Mouse (Mus musculus) bone marrow macrophage, adult 2 months (primary cell): ENCODE measurements around the gene Srsf2. TPM values are rescaled to one million over a fixed set of nuclear protein-coding genes. Genes with fewer than 3 reads are reported as not detected.
"Not testable (repeated sequence)": the region's sequence is repeated elsewhere in the genome, so short reads cannot be mapped to it uniquely, and the experiment has no call there.

ENCODE experiments used
- H3K27ac ChIP-seq: 2 replicates; pipeline ENCODE4 v1.5.1; 2012; ENCODE audit warnings: low read depth, low read length; ENCODE audit not compliant: insufficient read depth
- H3K4me1 ChIP-seq: 2 replicates; pipeline ENCODE4 v1.6.1; 2012; ENCODE audit warnings: low read length; ENCODE audit not compliant: control insufficient read depth, insufficient read depth
- H3K4me3 ChIP-seq: 2 replicates; pipeline ENCODE4 v1.5.1; 2012; ENCODE audit warnings: mild to moderate bottlenecking, low read length, moderate library complexity; ENCODE audit not compliant: insufficient read depth
- CTCF ChIP-seq: IDR thresholded peaks from 2 replicates; pipeline ENCODE4 v1.5.1; 2012; ENCODE audit warnings: low read depth, mild to moderate bottlenecking, low read length, moderate library complexity
- POLR2A ChIP-seq: IDR thresholded peaks from 2 replicates; pipeline ENCODE4 v1.6.1; 2012; ENCODE audit warnings: mild to moderate bottlenecking, low read depth, low read length, borderline replicate concordance
- polyA plus RNA-seq: library from polyadenylated mRNA; stranded (reverse); fragments of >200 nt; gene quantifications from 2 replicates; pipeline ENCODE4 v1.2.4, GENCODE M21; 2012; ENCODE audit not compliant: missing spikeins, insufficient read depth, insufficient read length

Srsf2 gene
- polyA plus RNA-seq, 1 experiment, result 259 TPM

GRCm38 (mm10) chr11:116836283-116836682, 16.6 kb downstream of the Srsf2 start:
- TF ChIP-seq POLR2A (no peak), CTCF (no peak)
- peaks cover 27% of the 10 kb centered on the region for H3K4me1 ChIP-seq
- H3K27ac ChIP-seq, result no peak overlapping the region
- no peak overlapping the region for H3K4me3 ChIP-seq

- peaks cover 15% of the 10 kb centered on the region for H3K4me1 ChIP-seq
- H3K4me3 ChIP-seq, result no peak overlapping the region
- H3K27ac ChIP-seq, result no peak overlapping the region
- no peak for TF ChIP-seq POLR2A
- TF ChIP-seq CTCF, result no peak
Measured at GRCm38 (mm10) chr11:116834954-116835353, 17.9 kb downstream of the Srsf2 start.

- TF ChIP-seq CTCF, result no peak
- TF ChIP-seq POLR2A, result no peak
- H3K4me3 ChIP-seq, result no peak overlapping the region
- H3K4me1 ChIP-seq, result peaks cover 19% of the 10 kb centered on the region
- no peak overlapping the region for H3K27ac ChIP-seq
Measured at GRCm38 (mm10) chr11:116832172-116832685, 20.7 kb downstream of the Srsf2 start.

GRCm38 (mm10) chr11:116827534-116828165, 25.2 kb downstream of the Srsf2 start, which contains the start of gene Mxra7:
TSS of gene Mxra7 (minus strand) at chr11:116828046.
- TF ChIP-seq CTCF (no peak), POLR2A (no peak)
- no peak within 1 kb of the TSS for H3K27ac ChIP-seq
- peak within 1 kb of the TSS; percentile 46 for H3K4me3 ChIP-seq
- peaks cover 4% of the 10 kb centered on the region for H3K4me1 ChIP-seq

GRCm38 (mm10) chr11:116826550-116827504, 26.1 kb downstream of the Srsf2 start:
- Histone ChIP-seq H3K4me1 (peaks cover 4% of the 10 kb centered on the region), H3K4me3 (no peak overlapping the region), H3K27ac (no peak overlapping the region)
- TF ChIP-seq CTCF (no peak), POLR2A (no peak)

- Histone ChIP-seq H3K27ac (no peak overlapping the region), H3K4me3 (no peak overlapping the region), H3K4me1 (peaks cover 18% of the 10 kb centered on the region)
- no peak for TF ChIP-seq POLR2A
- TF ChIP-seq CTCF, result no peak
Measured at GRCm38 (mm10) chr11:116825230-116825629, 27.7 kb downstream of the Srsf2 start.

- H3K4me1 ChIP-seq, result peaks cover 18% of the 10 kb centered on the region
- H3K27ac ChIP-seq, H3K4me3 ChIP-seq: not testable (repeated sequence)
Measured at GRCm38 (mm10) chr11:116823885-116824284, 29.0 kb downstream of the Srsf2 start.

GRCm38 (mm10) chr11:116823255-116823654, 29.6 kb downstream of the Srsf2 start:
- no peak overlapping the region for H3K27ac ChIP-seq

GRCm38 (mm10) chr11:116822626-116823025, 30.3 kb downstream of the Srsf2 start:
- TF ChIP-seq CTCF (no peak), POLR2A (no peak)
- Histone ChIP-seq H3K4me1 (peaks cover 14% of the 10 kb centered on the region), H3K27ac (no peak overlapping the region), H3K4me3 (no peak overlapping the region)

More at GRCm38 (mm10) chr11:116823255-116823654, 29.6 kb downstream of the Srsf2 start:
- no peak for TF ChIP-seq CTCF
- TF ChIP-seq POLR2A, result no peak
- peaks cover 16% of the 10 kb centered on the region for H3K4me1 ChIP-seq
- no peak overlapping the region for H3K4me3 ChIP-seq

- TF ChIP-seq CTCF (no peak), POLR2A (no peak)
- H3K27ac ChIP-seq, result no peak overlapping the region
- H3K4me3 ChIP-seq, result no peak overlapping the region
- peaks cover 14% of the 10 kb centered on the region for H3K4me1 ChIP-seq
Measured at GRCm38 (mm10) chr11:116822215-116822614, 30.7 kb downstream of the Srsf2 start.
